Mouse (Mus musculus) cortical plate, adult 2 months (tissue): Measurements from ENCODE around the gene Map4k1.

ENCODE experiments used
- CTCF ChIP-seq: fragments of 200-500 bp; IDR thresholded peaks from 2 replicates; pipeline ENCODE4 v1.5.1; 2011; ENCODE audit warnings: mild to moderate bottlenecking, control low read depth, low read length; ENCODE audit not compliant: insufficient read depth; ENCODE audit errors: extremely low read depth
- POLR2A ChIP-seq: fragments of 200-500 bp; IDR thresholded peaks from 2 replicates; pipeline ENCODE4 v1.6.1; 2011; ENCODE audit warnings: mild to moderate bottlenecking, low read length, control low read depth; ENCODE audit not compliant: insufficient read depth; ENCODE audit errors: extremely low read depth

DNA sequence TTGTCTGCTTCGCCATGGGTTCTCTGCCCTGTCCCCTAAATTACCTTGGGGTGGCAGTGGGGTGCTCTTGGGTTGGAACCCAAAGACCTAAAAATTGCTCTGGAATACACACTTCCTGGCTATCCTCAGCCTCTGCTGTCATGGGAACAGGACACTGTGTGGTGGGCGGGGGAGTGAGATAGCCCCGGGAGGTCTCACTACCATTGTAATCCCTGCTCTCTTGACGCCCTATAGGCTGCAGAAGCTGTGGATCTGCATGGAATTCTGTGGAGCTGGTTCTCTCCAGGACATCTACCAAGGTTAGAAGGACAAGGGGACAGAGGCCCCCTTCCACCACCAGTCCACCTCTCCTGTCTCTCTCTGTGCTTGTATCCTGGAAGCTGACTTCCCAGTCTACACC lies 2.0 kb downstream of the Map4k1 start:
- TF ChIP-seq POLR2A (no peak), CTCF (no peak)
